Mouse (Mus musculus) spleen, adult 2 months (tissue): ENCODE results near the gene Oxnad1.
"Not testable (repeated sequence)": the region's sequence is repeated elsewhere in the genome, so short reads cannot be mapped to it uniquely, and the experiment has no call there.

ENCODE experiments used
- CTCF ChIP-seq: fragments of 200-500 bp; IDR thresholded peaks from 2 replicates; pipeline ENCODE4 v1.5.1; 2011; ENCODE audit warnings: mild to moderate bottlenecking, inconsistent platforms; ENCODE audit not compliant: insufficient read depth, insufficient read length, insufficient replicate concordance; ENCODE audit errors: extremely low read depth
- POLR2A ChIP-seq: fragments of 200-500 bp; IDR thresholded peaks from 2 replicates; pipeline ENCODE4 v1.6.1; 2011; ENCODE audit warnings: low read depth, low read length, inconsistent platforms

- not testable (repeated sequence) for TF ChIP-seq POLR2A, CTCF
Measured at GRCm38 (mm10) chr14:32125256-32125655, 40.1 kb downstream of the Oxnad1 start.
